Mouse (Mus musculus) T-helper 17 cell (primary cell): ENCODE data around the gene Igfbp4.

Experiments used
- in situ Hi-C, 2 experiments: fragments of 300-600 bp; cut with MboI, MseI; formaldehyde crosslinking; loops; 1 replicate in 1 of 2; 2 replicates in 1 of 2; pipeline ENCODE4 v1.15.1; 2025; ENCODE audit warnings: high pct_unique_total_duplicates in 2 of 2

The Igfbp4 gene

DNA sequence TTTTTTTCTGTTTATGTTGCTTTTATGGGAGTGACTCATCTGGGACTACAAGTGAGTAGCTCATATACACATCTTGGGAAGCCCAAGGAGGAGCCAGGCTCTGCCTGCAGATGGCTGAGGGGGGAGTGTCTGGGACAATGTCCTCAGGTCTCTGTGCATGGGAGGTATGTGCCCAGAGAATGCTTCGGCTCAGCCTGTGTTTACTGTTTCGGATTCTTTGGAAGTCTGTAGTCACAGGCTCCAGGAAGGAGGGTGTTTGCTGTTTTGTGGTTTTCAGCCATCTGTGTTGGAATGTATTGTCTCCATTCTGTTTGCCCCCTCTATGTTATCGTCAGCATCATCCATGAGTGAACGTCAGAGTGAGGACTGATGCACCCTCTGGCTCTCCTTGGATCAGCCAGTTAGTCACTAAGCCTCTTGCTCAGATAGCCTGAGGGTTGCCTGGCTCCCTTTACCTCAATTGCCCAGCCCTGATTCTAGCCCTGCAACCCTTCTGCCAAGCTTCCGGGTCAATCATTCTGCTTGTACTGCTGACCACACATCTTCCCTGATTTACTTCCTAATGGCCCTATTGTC lies 35.8 kb downstream of the Igfbp4 start:
- in situ Hi-C loops = no loop called here

DNA sequence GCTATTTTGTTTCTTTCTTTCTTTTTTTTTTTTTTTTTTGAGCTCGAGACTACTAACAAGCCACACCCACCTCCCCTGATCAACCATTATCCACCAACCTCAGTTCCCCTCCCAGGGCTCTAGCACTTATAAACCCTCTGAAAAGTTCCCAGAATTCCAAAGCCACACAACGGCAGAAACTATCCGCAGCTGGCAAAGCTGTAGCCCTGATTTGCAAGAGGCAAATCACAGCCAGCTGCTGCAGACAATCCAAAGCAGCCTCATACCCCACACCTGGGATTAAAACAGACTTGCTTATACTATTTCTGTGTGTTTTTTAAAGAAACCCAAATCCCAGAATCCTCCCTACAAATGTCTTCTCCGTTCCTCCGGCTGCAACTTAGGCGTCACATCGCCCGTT lies 36.8 kb downstream of the Igfbp4 start:
- in situ Hi-C loops = no loop called here

GRCm38 (mm10) chr11:99080902-99081543 lies 40.0 kb downstream of the Igfbp4 start:
- in situ Hi-C loops = no loop called here

DNA sequence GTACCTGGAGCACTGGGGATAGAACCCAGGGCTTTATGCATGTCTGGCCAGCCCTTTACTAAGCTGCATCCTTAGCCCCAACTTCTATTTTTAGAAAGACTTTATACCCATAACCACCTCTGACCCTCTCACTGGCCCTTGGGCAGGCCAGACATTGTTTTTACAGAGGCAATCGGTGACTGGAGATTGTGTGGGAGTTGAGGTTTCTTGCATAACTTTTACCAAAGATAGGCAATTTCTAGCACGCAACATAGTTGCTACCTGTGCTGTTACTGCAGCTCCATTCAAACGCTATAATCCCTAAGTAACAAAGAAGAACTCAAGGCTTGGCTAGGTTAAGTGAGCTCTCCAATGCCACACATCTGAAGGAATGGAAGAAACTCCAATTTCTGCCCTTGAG lies 40.5 kb downstream of the Igfbp4 start:
- in situ Hi-C loops = no loop called here

DNA sequence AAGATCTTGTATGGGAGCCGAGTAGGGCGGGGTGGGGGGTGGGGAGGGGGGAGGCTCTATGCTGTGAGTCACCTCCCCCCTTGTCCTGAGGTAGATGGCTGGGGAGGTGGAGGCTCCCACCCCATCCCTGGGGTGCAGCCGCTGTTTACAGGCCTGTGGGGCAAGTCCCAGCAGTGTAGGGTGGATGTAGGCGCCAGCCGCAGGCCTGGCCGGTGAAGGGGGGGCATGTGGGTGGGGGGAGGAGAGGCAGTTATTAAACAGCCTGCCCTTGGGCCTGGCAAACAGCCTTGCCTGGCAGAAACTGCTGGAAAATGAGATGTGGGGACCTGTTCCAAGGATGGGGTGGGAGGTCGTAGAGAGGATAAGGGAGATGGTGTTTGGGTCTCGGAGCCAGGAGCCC lies 41.1 kb downstream of the Igfbp4 start:
- in situ Hi-C loops = no loop called here

- in situ Hi-C loops = no loop called here
These were observed 42.5 kb downstream of the Igfbp4 start for GRCm38 (mm10) chr11:99083516-99083915.

GRCm38 (mm10) chr11:99084366-99084765 lies 43.3 kb downstream of the Igfbp4 start:
- in situ Hi-C loops = no loop called here

- in situ Hi-C loops = no loop called here
These were observed 47.4 kb downstream of the Igfbp4 start for GRCm38 (mm10) chr11:99088486-99088885.

DNA sequence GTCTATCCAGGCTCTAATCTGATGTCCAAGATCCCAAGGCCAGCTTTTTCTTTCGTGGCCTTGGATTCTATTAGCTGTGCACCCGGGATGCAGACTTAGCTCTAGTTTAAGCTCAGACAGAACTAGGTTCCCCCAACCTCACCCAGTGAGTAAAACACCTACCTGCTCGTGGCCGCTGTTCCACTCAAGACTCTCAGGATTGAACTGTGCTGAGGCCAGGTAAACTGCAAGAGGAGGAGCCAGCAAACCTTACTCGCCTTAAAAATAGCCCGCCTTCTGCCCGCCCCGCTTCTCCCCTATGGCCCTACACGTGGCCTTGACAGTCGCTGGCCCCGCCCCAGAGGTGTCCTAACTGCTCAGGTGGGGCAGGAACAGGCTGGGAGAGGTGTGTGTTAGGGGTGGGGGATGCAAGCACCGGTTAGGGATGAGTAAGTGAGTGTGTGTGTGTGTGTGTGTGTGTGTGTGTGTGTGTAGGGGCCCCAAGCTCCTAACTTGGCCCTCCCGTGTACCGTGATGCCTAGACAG lies 48.1 kb downstream of the Igfbp4 start, which contains the start of gene Tns4:
Gene Tns4 (minus strand): TSS at position 230 of the 525 bp plus-strand sequence.
- in situ Hi-C loops = no loop called here

GRCm38 (mm10) chr11:99090391-99090790 lies 49.3 kb downstream of the Igfbp4 start:
- in situ Hi-C loops = no loop called here

- in situ Hi-C loops = no loop called here
These were observed 50.6 kb downstream of the Igfbp4 start for GRCm38 (mm10) chr11:99091666-99092065.

DNA sequence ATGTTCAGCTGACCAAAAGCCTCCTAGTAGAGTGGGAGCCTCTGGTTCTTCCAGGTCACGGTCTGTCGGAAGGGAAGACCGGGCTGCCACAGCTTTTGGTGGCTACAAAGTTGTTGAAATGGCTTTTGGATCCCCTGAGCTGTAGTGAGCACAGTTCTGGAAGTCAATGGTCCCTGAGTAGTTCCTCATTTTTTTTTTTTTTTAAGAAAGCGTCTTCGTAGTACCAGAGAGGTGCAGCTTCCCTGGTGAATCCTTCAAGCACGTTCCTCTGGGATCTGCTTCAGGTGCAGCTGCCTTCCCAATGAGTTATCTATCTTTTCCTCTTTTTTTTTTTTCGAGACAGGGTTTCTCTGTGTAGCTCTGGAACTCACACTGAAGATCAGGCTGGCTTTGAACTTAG lies 52.7 kb downstream of the Igfbp4 start:
- in situ Hi-C loops = no loop called here

DNA sequence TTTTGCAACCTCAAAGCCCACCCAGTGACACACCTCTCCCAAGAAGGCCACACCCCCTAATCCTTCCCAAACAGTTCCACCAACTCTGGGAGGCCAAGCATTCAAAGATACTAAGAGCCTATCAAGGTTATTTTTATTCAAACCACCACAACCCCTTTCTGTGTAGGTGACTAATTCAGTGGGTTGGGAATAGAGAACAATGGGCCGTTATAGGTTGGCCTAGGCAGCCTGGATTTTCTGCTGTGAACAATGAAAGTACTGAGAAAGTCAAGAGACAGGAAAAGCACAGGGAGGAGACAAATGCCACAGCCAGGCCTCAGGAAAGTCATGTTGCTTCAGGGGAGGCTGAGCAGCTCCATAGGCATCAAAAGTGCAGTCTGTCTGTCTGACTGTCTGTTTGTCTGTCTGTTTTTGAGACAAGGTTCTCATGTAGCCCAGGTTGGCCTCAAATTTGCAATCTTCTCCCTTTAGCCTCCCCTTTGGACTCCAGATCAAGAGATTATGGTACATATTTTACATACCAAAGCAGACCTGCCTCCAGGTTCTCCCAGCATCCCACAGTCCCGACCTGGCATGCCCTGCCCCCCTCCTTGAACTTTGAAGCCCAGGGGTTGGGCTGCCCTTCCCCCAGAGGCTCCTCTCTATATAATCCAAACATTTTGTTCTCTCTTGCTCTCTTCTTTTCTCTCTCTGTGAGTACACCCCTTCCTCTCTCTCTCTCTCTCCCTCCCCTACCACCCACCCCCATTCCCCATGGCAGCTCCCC lies 54.0 kb downstream of the Igfbp4 start:
- in situ Hi-C loops = loop anchor here in 1 of 2 experiments (5.0 kb wide), 1 partner anchor 48 kb away; no protein-coding TSS in a partner anchor

DNA sequence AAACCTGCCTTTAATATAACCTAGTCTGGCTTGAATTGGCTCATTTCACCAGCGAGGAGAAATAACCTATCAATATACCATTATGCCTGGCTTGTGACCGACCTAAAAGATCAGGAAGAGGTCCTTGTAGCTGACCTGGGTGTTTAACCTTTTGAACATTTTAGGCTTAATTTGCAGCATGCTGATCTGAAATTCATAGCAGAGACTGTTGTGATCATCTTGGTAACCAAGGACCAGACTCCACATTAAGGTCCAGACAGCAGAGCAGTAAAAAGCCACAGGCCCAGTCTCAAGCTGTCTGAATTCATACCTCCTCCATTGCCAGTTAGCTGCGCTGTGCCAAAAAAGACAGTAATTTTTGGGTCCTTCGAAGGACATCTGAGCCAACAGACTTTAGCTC lies 54.7 kb downstream of the Igfbp4 start:
- in situ Hi-C loops = loop anchor here in 1 of 2 experiments (5.0 kb wide), 1 partner anchor 48 kb away; no protein-coding TSS in a partner anchor

DNA sequence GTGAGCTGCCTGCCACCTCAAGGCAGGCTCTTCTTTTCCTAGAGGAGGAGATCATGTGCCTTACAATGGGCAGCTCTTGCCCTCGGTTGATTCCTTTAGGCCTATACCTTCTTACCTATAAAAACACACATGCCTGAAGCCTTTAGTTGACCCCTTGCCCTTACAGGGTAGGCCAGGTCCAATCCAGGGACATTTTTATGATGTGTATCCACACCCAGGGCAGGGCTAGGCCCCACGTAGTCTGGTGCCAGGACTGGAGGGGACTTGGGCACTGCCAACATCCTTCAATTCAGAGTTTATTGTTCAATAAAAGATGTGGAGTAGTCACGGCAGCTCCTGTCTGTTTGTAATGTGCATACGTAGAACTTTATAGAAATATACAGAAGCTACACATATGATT lies 55.4 kb downstream of the Igfbp4 start:
- in situ Hi-C loops = loop anchor here in 1 of 2 experiments (5.0 kb wide), 1 partner anchor 49 kb away; no protein-coding TSS in a partner anchor

GRCm38 (mm10) chr11:99096996-99097774 lies 56.1 kb downstream of the Igfbp4 start:
- in situ Hi-C loops = loop anchor here in 1 of 2 experiments (5.0 kb wide), 1 partner anchor 50 kb away; no protein-coding TSS in a partner anchor

GRCm38 (mm10) chr11:99098924-99099323 lies 57.9 kb downstream of the Igfbp4 start:
- in situ Hi-C loops = loop anchor here in 1 of 2 experiments (5.0 kb wide), 1 partner anchor 52 kb away; no protein-coding TSS in a partner anchor

GRCm38 (mm10) chr11:99099516-99099915 lies 58.5 kb downstream of the Igfbp4 start:
- in situ Hi-C loops = loop anchor here in 1 of 2 experiments (5.0 kb wide), 1 partner anchor 52 kb away; no protein-coding TSS in a partner anchor

DNA sequence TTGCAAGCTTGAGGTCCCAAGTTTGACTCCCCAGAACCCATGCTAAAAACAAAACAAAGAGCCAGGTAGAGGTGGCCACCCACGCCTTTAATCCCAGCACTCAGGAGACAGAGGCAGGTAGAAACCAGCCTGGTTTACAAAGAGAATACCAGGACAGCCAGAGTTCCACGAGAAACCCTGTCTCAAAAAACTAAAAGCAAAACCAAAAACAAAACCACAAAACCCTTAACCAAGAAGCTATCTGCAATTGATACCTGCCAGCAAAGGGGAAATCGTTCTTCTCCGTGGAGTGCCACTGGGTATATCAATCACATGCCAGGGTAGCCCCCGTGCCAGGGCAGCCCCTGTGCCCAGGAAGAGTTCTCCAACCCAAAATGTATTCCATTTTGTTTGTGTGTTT lies 59.2 kb downstream of the Igfbp4 start:
- in situ Hi-C loops = loop anchor here in 1 of 2 experiments (10.0 kb wide), 1 partner anchor 325 kb away; the partner anchor contains the start of gene Nr1d1

DNA sequence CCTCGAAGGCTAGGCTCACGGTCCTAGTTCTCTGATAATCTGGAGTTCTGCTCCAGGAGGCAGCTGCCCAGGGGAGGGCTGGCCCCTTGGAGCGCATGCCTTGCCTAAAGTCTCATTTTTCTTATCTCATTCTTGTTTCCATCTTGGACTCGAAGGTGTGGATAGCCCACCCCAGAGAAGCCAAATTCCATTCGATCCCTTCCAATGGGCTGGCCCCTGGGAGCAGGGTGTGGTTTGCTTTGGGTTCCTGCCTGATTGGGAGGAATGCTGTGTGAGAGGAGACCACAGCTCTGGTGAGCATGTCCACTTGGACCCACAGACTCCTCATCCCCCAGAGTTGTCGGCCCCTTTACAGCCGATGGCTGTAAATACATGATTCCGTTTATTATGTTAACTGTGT lies 60.6 kb downstream of the Igfbp4 start:
- in situ Hi-C loops = loop anchor here in 1 of 2 experiments (10.0 kb wide), 1 partner anchor 327 kb away; the partner anchor contains the start of gene Nr1d1
